Mouse (Mus musculus): ENCODE data around the gene Fer.

The Fer gene

DNA sequence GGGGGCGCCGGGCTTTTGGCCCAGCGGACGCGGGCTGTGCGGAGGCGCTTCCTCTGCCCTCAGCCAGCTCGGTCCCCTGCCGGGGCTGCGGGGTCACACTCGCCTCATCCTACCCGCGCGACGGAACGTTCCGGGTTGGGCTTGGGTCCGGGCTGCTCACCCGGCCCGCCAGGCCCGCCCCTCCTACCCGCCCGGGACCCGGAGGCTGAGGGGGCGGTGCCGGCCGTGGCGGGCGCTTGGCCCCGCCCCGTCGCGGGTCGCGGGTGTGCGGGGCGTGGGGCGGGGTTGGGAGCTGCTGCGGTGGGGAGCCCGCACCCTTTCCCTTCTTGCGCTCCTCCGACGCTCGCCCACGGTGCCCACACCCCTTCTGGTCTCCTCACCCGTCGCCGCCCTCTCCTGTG, 1.3 kb downstream of the Fer start:
- peak; percentile 76 for DNase-seq (ENCODE audit: low spot score)

DNA sequence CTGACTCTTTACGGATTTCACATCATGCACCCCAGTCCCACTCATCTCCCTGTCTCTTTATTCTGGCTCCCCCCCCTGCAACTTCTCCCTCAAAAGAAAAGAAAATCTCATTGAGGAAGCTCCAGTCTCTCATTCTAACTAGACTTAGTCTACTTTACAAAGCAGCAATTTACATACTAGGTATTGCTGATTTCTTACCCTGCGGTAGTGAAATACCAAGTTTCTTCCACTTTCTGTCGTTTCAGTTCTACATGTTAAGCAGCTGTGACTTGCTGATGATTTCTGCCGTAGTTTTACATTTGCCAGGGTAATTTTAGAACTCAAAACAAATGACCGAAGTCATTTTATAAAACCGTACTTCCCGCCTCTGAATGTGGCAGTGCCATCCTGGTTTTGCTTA, 8.9 kb downstream of the Fer start:
- DNase-seq (ENCODE audit: low spot score), result no peak

DNA sequence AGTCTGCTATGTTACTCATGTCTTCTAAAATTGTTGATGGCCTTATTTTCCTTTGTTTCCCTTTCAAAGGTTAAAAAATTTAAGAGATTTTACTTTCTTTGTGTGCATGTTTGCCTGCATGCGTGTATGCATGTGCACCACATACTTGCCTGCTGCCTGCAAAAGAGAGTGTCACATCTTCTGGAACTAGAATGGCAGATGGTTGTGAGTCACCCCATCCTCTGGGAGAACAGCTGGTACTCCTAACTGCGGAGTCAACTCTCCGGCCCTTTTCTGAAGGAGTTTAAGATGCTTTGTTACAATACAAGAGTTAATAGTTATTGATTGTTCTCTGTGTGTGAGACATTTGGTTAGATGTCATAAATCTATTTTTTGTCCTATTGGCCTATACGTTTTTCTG, 16.0 kb downstream of the Fer start:
- DNase-seq (ENCODE audit: low spot score), result peak; percentile 23

DNA sequence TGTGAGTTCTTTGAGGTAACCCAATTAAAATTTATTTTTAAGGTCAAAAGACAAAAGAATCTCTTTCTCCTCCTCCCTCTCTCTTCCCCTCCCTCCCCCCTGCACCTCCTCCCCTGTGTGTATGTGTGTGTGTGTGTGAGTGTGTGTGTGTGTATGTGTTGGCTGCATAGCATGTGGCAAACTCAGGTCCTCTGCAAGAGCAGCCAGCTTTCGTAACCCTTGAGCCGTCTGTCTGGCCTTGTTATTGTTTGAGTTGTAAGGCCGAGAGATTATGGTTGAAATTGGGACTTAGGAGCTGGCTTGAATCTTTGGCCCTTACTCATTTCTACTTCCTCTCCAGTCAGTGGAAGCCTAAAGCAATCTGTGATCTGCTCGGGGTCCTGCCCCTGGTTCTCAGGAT, 17.1 kb downstream of the Fer start:
- DNase-seq (ENCODE audit: low spot score), result no peak

DNA sequence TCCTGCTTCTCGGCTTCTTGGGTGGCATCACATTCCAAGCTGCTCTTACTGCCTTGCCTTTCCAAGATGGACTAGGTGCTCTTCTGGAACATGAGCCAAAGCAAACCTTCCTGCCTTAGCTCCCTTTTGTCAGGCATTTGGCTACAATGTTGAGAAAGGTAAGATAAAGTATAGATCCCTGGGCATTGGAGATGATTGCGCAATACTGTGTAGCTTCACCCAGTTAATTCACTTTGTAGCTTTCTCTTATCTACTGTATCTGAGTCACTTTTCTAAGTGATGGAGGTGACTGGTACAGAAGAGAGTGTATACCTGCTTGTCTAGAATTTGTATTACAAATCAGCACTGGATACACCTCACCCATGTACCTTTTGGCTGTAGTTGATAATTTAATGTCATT, 24.1 kb downstream of the Fer start:
- no peak for DNase-seq (ENCODE audit: low spot score)

DNA sequence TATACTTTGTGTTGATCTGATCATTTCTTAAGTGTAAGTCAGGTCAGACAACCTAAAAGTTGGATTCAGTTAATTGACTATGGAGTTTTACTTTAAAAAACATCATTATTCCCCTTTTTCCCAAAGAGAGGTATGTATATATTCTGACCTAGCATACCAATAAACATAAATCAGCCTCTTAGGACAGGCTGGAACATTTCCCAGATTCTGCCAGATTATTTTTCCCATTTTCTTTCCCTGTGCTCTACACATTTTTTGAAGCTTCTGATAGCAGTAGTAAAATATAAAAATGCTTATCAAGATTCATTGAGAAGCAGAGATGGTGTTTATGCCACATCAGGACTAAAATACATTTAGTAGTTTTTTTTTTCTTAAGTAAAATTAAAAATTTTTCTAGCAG, 27.7 kb downstream of the Fer start:
- no peak for DNase-seq (ENCODE audit: low spot score)

DNA sequence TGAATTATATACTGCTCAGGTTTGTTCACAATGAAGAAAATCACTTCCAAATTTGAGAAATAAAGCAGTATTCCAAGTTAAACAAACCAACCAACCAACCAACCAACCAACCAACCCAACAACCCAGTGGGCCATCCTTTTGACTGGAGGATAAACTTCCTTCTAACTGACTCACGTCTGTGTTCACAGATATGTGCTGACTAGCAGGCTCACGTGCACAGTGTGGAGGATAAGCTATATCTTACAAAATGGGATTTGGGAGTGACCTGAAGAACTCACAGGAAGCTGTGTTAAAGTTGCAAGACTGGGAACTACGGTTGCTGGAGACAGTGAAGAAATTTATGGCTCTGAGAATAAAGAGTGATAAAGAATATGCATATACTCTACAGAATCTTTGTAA, 33.0 kb downstream of the Fer start:
- DNase-seq (ENCODE audit: low spot score), result no peak

DNA sequence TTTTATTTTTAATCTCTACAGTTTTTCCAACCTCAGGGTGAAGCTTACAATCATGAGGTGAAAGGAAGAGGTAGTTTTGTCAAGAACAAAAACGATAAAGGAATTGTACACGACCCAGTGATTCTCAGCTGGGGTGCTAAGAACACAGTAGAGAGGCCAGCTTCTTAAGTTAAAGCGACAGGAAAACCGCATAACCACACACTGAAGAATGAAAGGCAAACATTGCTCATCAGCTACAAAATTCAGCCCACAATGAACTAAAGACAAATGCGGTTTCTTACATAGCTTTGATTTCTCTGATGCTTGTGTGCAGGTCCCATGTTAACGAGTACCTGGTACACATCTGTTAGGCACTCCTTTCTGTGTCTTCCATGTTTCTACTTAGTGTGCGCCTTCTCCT, 34.2 kb downstream of the Fer start:
- no peak for DNase-seq (ENCODE audit: low spot score)

DNA sequence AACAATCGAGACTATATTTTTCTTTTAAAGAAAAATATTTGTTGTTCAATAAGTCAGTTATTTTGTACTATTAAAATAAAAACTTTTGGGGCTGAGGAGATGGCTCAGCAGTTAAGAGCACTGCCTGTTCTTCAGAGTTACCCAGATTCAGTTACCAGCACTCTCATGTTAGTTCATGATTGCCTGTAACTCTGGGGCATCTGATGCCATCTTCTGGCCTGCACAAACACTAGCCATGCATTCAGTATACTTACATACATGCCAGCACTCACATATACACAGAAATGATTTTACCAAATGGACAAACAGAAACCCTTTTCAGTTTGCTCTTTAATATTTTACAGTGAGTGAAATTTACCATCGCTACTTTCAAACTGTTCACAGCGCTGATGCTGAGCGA, 46.4 kb downstream of the Fer start:
- DNase-seq (ENCODE audit: low spot score), result no peak

DNA sequence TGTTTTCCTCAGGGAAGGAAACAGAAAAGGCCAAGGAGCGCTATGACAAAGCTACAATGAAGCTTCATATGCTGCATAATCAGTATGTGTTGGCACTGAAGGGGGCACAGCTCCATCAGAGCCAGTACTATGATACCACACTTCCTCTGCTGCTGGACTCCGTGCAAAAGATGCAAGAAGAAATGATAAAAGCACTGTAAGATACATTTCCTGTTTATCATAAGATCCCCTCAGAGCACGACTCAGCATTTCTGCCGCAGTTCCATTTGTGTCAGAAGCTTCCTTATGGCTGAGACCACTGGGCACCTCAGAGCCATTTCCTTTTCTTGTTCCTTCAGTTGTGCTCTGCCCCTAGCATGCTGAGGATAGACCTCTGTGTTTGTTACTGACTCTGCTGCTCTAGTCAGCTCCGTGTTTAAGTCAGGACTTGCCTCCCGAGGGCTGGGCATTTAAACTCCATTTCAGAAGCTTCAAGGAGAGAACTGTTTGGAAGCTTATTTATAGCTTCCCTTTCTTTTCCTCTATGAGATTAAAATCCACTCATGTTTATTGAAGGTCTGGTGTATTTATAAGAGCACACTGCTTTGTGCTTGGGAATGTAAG, 58.8 kb downstream of the Fer start:
- no peak for DNase-seq (ENCODE audit: low spot score)

DNA sequence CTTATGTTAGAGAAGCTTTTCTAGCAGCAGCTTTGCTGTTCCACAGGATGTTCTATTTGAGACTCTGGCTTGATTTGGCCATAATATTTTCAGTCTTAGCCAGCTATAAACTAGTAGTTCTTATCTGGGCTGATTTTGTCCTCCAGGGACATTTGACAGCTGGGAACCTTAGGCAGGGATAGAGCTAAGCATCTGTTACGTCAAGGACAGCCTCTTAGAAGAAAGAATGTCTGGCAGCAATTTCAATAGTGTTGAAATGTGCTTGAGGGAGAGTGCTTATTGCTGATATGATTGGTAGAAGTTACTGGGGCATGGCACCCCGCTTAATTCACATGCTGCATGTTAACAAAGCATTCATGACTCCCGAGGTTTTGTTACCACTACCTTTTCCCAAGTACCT, 62.7 kb downstream of the Fer start:
- no peak for DNase-seq (ENCODE audit: low spot score)

DNA sequence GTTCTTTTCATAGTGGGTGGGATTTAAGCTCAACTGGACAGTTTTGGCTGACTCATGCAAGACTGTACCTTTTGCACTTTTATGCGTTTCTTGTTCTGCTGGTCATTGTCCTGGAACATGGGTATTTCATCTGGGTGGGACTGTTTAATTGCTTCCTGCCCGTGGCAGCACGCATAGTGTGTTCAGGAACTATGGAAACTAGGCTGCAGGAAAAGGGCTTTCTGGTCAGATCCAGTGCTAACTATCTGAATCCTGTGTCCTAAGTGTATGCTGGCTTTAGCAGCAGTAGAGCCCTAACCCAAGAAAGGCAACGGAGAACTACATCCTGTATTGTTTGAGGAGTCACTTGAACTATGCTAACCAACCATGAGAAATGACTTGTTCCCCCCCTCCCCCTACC, 67.8 kb downstream of the Fer start:
- DNase-seq (ENCODE audit: low spot score), result no peak

DNA sequence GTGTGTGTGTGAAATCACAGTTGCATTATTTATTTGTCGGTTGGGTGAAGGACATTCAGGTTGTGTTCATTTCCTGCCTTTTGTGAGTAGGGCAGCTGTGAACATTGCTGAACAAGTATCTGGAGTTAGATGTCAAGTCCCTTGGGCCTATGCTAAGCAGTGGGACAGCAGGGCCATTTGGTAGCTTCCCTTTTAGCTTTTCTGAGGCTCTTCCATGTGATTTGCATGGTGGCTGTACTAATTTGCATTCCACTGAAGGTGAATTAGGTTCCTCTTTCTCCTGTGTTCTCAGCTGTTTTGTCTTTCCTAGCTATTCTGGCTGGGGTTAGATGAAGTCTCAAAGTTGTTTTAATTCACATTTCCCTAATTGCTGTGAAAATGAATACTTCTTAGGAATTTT, 68.7 kb downstream of the Fer start:
- DNase-seq (ENCODE audit: low spot score), result no peak

DNA sequence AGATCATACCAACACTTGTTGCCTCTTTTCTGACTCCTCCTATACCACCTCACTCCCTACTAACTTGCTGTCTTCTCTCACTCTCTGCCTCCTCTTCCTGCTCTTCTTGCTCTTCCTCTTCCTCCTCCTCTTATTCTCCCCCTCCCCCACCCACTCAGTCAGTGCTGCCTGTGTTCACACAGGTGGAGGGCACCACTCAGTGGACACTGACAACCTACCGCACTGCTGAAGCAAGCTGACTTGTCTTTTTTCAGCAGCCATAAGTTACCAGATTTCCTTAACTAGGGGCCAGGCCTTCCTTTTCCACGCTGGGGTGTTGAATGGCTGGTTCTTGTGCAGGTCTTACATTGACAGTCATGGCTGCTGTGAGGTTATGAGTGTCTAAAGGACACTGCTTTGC, 72.5 kb downstream of the Fer start:
- no peak for DNase-seq (ENCODE audit: low spot score)

DNA sequence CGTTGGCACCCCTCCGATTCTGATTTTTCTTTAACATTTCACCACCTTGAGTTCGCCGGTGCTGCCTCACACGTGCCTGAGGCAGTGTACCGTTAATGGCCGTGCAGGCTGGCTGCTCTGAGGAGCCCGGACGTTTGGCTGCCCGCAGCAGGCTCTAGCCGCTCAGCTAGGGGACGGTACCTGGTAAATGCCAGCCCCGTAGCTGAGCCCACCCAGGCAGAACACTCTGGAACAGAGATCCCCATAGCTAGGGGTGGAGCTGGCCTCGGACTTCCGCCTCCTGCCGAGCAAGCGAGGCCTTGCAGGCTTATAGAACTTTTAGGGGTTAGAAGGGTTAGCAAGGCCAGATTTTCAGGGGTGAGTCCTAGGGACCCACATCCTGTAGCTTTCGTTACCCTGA, 75.0 kb downstream of the Fer start:
- DNase-seq (ENCODE audit: low spot score), result no peak

DNA sequence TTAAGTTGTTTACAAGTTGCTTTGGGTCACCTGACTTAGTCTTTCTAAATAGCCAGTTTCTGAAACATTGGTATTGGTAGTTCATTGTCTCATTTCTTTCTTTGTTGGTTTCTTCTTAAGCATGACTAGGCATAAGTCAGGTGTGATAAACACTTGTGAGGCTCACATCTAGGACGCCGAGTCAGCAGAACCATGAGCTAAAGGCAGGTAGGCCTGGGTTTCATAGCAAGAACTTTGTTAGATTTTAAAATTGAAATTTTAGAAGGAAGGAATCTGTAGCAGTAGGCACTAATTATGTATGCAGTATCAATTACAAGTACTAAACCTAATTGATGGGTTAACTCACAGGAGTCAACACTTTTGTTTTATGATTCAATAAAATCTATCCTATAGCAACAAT, 83.9 kb downstream of the Fer start:
- no peak for DNase-seq (ENCODE audit: low spot score)

DNA sequence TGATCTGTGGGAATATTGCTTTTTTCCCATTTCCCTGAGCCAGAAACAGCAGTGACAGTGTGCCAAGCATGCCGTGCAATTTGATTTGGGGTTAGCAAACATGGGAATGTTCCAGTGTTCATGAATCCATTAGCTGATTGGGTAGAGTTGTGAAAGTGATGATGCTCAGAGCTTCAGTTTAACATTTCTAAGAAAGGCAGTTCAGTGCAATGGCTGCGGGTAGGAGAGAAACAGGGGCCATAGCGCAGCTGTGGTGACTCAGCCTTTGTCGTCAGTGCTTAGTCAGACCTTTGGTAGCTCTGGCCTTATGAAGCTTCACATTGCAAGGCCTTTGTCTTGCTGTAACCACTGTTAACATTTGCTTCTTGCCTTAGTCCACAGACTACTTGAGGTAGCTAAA, 85.9 kb downstream of the Fer start:
- peak; percentile 54 for DNase-seq (ENCODE audit: low spot score)

DNA sequence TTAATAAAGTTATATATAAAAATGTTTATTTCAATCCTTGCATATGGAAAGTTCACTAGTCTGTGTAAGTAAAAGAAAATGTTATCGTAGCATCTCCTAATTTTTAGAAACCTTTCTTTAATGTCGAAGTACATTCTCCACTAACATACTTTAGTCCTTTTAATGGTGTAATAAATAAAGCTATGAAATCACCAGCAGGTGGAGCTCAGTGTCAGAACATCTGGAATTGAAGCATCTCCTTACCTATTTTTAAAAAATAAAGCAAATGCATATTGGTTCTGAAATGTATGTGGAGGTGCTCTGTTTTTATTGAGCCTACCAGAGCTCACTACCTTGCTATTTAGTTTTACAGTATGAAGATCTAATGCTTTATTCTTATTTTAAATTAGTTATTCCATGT, 88.6 kb downstream of the Fer start:
- DNase-seq (ENCODE audit: low spot score), result peak; percentile 28

DNA sequence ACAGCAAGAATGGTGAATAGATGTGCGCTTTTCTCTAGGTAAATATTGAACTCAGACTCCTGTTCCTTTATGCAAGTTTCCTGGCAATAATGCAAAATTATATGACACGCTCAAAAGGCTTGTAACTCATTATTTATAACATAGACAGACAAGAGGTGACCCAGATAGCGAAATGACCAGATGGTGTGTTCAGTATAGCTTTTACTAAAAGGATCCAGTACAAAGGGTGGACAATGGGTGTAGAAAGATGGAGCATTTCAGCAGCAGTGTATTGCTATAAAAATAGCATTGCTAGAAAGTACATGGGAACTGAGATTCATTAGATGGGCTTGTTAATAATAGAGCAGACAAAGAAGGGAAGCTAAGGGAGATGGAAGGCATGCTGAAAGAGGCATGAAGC, 104.2 kb downstream of the Fer start:
- DNase-seq (ENCODE audit: low spot score), result no peak

DNA sequence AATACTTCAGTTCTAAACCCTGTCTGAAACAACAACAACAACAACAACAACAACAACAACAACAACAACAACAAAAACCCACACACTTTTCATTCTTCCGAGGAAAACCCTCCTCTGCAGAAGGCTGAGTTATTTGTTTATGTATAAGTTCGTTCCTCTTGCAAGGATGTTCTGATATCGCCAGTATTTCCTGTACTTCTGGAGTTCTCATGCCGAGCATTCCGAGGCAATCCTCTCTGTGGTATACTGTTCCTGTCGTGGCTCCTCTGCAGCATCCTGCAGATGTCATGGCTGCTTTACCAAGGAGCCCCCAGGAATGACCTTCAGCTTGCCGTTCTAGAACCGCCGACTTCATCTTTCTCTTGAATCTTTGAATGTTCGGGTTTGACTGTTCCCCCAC, 106.6 kb downstream of the Fer start:
- no peak for DNase-seq (ENCODE audit: low spot score)

DNA sequence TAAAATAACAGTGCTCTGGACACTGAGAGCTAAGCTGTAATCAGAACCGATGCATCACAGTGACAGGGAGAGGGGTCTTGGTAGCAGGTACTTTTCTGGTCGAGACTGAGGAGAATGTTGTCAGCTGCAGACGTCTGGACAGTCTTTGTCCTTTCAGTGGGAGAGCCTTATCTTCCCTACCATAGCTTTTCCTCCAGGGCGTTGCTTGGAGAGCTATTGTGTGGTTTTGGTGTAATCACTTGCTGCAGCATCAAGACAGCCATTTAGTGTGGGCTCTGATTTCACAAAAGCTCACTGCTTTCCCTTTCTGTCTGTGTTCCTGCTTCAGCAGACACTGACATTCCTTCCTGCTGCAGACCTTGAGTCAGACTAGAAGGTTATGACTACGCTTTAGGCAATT, 107.4 kb downstream of the Fer start:
- no peak for DNase-seq (ENCODE audit: low spot score)

DNA sequence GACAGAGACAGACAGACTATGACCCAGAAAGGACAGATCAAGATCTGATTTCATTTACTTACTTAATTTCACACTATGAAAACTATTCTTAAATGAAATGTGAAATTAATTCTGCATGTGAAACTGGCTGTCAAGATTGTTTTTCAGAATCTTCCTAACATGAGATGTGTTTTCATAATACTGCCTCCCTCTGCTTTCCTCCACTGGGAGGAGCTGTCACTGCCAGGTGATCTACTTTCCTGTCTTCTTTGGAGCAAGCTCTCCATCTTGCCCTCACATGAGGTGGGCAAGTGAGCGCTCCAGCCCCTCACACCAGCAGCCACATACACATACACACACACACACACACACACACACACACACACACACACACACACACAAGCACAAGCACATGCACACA, 108.1 kb downstream of the Fer start:
- DNase-seq (ENCODE audit: low spot score), result no peak

DNA sequence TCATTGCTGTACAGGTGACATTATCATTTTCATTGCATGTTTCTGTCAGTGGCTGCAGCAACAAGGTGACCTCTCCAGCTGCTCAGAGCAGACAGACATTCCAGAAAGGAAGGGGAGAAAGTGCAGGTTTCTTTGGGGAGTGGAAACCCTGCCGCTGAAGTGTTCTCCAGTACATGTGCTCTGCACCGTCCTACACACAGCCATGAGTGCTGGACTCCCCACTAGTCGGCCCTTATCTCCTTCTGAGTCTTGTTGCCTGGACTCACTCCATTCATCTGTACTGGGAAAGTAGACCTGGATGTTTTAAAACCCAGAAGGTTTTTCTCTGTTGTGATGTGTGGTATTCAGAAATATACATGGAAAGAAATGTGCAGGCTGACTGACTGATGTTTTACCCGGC, 109.3 kb downstream of the Fer start:
- DNase-seq (ENCODE audit: low spot score), result no peak

DNA sequence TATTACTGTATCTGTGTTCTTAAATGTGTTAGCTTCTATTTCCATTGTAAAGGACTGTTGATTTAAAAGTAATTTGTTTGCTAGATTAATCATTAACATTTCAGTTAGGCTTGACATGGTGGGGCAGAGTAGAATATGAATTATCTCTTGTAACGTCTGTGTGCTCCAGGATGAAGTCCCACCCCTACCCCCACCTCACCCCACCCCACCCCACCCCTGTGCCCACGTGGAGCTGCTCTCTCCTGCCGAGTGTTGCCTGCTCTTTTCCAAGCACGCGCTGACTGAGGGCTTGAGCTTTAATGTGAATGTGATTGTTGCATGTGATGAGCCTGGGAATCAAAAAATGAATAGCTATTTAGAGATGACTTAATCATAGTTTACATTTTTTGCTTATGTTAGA, 110.9 kb downstream of the Fer start:
- DNase-seq (ENCODE audit: low spot score), result no peak

DNA sequence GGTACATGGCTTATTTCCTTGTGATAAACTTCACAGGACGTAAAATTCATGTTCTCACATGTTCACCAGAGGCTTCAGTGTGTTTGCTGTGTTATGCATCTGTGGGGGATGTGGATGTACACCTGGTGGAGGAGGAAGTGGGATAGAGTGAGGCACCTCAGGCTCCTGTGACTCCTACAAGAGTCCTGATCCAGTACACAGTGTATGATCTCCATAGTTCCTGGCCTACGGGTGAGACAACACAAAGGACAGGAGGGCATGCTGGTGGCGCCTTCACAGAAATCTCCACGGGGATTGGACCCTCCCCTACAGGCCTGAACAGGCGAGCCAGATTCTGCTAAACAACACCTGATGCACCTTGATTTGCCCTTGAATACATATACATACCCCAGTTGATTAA, 111.4 kb downstream of the Fer start:
- DNase-seq (ENCODE audit: low spot score), result no peak
